In genomic region chr13:81644047-81644565, GRCm38 (mm10) we compare ENCODE assay signal across 25 mouse cellular contexts. TPM values are rescaled to one million over a fixed set of nuclear protein-coding genes. Genes with fewer than 3 reads are reported as not detected.
A peak's percentile ranks its signal among the peaks of the same experiment; 100 is the strongest.
DNase-seq lines count a peak whose midpoint lies in the region; ATAC-seq and TF ChIP-seq lines count a peak whose summit lies in the region.
"Had no signal": no experiment of that assay in that cellular context is flagged by ENCODE, and none has a peak within 500 bp of the region (broad histone marks: within the 10 kb centered on the region; RNA-seq: fewer than 3 reads in every experiment).

No protein-coding gene starts in this region.

- H3K36me3 ChIP-seq in embryonic facial prominence, embryonic 13.5 days, result no peaks in the 10 kb centered on the region
- no peaks in the 10 kb centered on the region for H3K36me3 ChIP-seq in embryonic facial prominence, embryonic 10.5 days (replicated peaks)
- no peaks in the 10 kb centered on the region for H3K36me3 ChIP-seq in liver, embryonic 15.5 days (replicated peaks)
- no peaks in the 10 kb centered on the region for H3K36me3 ChIP-seq in liver, embryonic 11.5 days (ENCODE audit: control insufficient read depth, insufficient read depth, low read length)
- H3K36me3 ChIP-seq in ES-Bruce4 (ENCODE audit: control insufficient read depth, insufficient read depth, low read length, poor library complexity, severe bottlenecking), result no peaks in the 10 kb centered on the region
- H3K36me3 ChIP-seq: forebrain, embryonic 10.5 days; heart, embryonic 10.5 days; intestine, embryonic 15.5 days had no signal

- H3K27ac ChIP-seq in embryonic facial prominence, embryonic 13.5 days, result no peak overlapping the region
- no peak overlapping the region for H3K27ac ChIP-seq in embryonic facial prominence, embryonic 10.5 days (replicated peaks)
- peak overlapping the region; percentile 94; the same call in 1 of the 2 replicates for H3K27ac ChIP-seq in liver, embryonic 15.5 days (replicated peaks)
- H3K27ac ChIP-seq in liver, embryonic 11.5 days (ENCODE audit: low read depth, low read length), result no peak overlapping the region
- peak overlapping the region; percentile 42; the same call in 1 of the 2 replicates for H3K27ac ChIP-seq in ES-Bruce4 (ENCODE audit: insufficient read depth, low read length)
- H3K27ac ChIP-seq: forebrain, embryonic 10.5 days; heart, embryonic 10.5 days; hindbrain, embryonic 14.5 days; intestine, embryonic 15.5 days had no signal

- H3K4me2 ChIP-seq in embryonic facial prominence, embryonic 13.5 days, result no peak overlapping the region
- H3K4me2 ChIP-seq in liver, embryonic 15.5 days, result no peak overlapping the region
- H3K4me2 ChIP-seq in liver, embryonic 11.5 days, result no peak overlapping the region
- H3K4me2 ChIP-seq: hindbrain, embryonic 14.5 days; intestine, embryonic 15.5 days had no signal

- DNase-seq in embryonic facial prominence, embryonic 10.5 days (ENCODE audit: low spot score), result no peak
- no peak for DNase-seq in liver, embryonic 11.5 days (ENCODE audit: low spot score)
- DNase-seq in ZHBTc4 (ENCODE audit: low read depth, low spot score), result peak; percentile 60
- DNase-seq in left cerebral cortex, adult 11 months (ENCODE audit: low spot score), result no peak
- DNase-seq: adrenal gland, adult 2 months; adrenal gland, postnatal 25 days; B cell, adult 2 months; cerebellum, adult 18-20 months; cerebellum, adult 9-11 months; gastrocnemius, postnatal 36 days; heart, adult 18-20 months; heart, postnatal 10 days; heart, postnatal 4 days had no signal

- peak; percentile 44 for TF ChIP-seq CTCF in ES-Bruce4 (IDR thresholded peaks at IDR 0.05; ENCODE audit: low read depth, low read length)

- no peaks in the 10 kb centered on the region for H3K9me3 ChIP-seq in embryonic facial prominence, embryonic 13.5 days
- no peaks in the 10 kb centered on the region for H3K9me3 ChIP-seq in embryonic facial prominence, embryonic 10.5 days
- H3K9me3 ChIP-seq in liver, embryonic 15.5 days (replicated peaks), result no peaks in the 10 kb centered on the region
- H3K9me3 ChIP-seq in liver, embryonic 11.5 days (ENCODE audit: control insufficient read depth, low read length), result no peaks in the 10 kb centered on the region
- H3K9me3 ChIP-seq in ES-Bruce4 (replicated peaks; ENCODE audit: control insufficient read depth, insufficient read depth, low read length, poor library complexity, severe bottlenecking), result no peaks in the 10 kb centered on the region
- H3K9me3 ChIP-seq: forebrain, embryonic 10.5 days; heart, embryonic 10.5 days; intestine, embryonic 15.5 days had no signal

- TF ChIP-seq POLR2A in ES-Bruce4 (IDR thresholded peaks at IDR 0.05; ENCODE audit: insufficient read depth, low read length), result peak; percentile 97

- no peak overlapping the region for H3K4me3 ChIP-seq in embryonic facial prominence, embryonic 13.5 days
- no peak overlapping the region for H3K4me3 ChIP-seq in embryonic facial prominence, embryonic 10.5 days
- no peak overlapping the region for H3K4me3 ChIP-seq in liver, embryonic 15.5 days (replicated peaks)
- no peak overlapping the region for H3K4me3 ChIP-seq in liver, embryonic 11.5 days (ENCODE audit: low read depth, low read length)
- peak overlapping the region; percentile 88 for H3K4me3 ChIP-seq in ES-Bruce4 (ENCODE audit: low read depth, low read length)
- H3K4me3 ChIP-seq: erythroblast, embryonic 14.5 days; forebrain, embryonic 10.5 days; heart, embryonic 10.5 days; intestine, embryonic 15.5 days had no signal

- 89% methylated on average over 11 of the region's 11 CpGs for WGBS in embryonic facial prominence, embryonic 13.5 days
- WGBS in embryonic facial prominence, embryonic 10.5 days, result 91% methylated on average over 11 of the region's 11 CpGs
- 87% methylated on average over 11 of the region's 11 CpGs for WGBS in liver, embryonic 15.5 days (ENCODE audit: insufficient replicate concordance)
- whole genome bisulfite sequencing in liver, embryonic 11.5 days, result 90% methylated on average over 11 of the region's 11 CpGs

- H3K9ac ChIP-seq in embryonic facial prominence, embryonic 13.5 days, result no peak overlapping the region
- H3K9ac ChIP-seq in liver, embryonic 15.5 days, result no peak overlapping the region
- no peak overlapping the region for H3K9ac ChIP-seq in liver, embryonic 11.5 days (ENCODE audit: low read depth, low read length)
- peak overlapping the region; percentile 67; the same call in 1 of the 2 replicates for H3K9ac ChIP-seq in ES-Bruce4 (ENCODE audit: low read depth, poor library complexity, severe bottlenecking)
- H3K9ac ChIP-seq: hindbrain, embryonic 14.5 days; intestine, embryonic 15.5 days had no signal

- H3K27me3 ChIP-seq in embryonic facial prominence, embryonic 13.5 days, result no peaks in the 10 kb centered on the region
- H3K27me3 ChIP-seq in embryonic facial prominence, embryonic 10.5 days (replicated peaks; ENCODE audit: low read depth, poor library complexity, severe bottlenecking), result no peaks in the 10 kb centered on the region
- H3K27me3 ChIP-seq in liver, embryonic 15.5 days, result no peaks in the 10 kb centered on the region
- H3K27me3 ChIP-seq in liver, embryonic 11.5 days (replicated peaks; ENCODE audit: control insufficient read depth, insufficient read depth, low read length), result no peaks in the 10 kb centered on the region
- H3K27me3 ChIP-seq in ES-Bruce4 (ENCODE audit: control insufficient read depth, insufficient read depth, low read length, poor library complexity, severe bottlenecking), result no peaks in the 10 kb centered on the region
- H3K27me3 ChIP-seq: intestine, embryonic 15.5 days had no signal

- TF ChIP-seq EP300 in ES-Bruce4 (IDR thresholded peaks at IDR 0.05; ENCODE audit: insufficient read depth, low read depth, low read length), result no peak

- H3K4me1 ChIP-seq in embryonic facial prominence, embryonic 13.5 days, result peaks cover 15% of the 10 kb centered on the region
- peaks cover 21% of the 10 kb centered on the region for H3K4me1 ChIP-seq in embryonic facial prominence, embryonic 10.5 days
- H3K4me1 ChIP-seq in liver, embryonic 15.5 days (replicated peaks), result peaks cover 65% of the 10 kb centered on the region
- H3K4me1 ChIP-seq in liver, embryonic 11.5 days (replicated peaks; ENCODE audit: control insufficient read depth, insufficient read depth, low read length), result peaks cover 11% of the 10 kb centered on the region
- H3K4me1 ChIP-seq in ES-Bruce4 (ENCODE audit: control insufficient read depth, insufficient read depth, low read length), result peaks cover 2% of the 10 kb centered on the region

- peak; percentile 28; the same call in 1 of the 2 replicates for ATAC-seq in embryonic facial prominence, embryonic 13.5 days (ENCODE audit: insufficient number of reproducible peaks, insufficient read depth, low FRiP score, low TSS enrichment, low read depth)
- ATAC-seq in liver, embryonic 15.5 days (ENCODE audit: insufficient read depth), result no peak
- ATAC-seq in liver, embryonic 11.5 days (replicated peaks; ENCODE audit: low FRiP score), result no peak
- ATAC-seq in megakaryocyte-erythroid progenitor cell, adult 5-6 weeks (replicated peaks; ENCODE audit: low FRiP score, low TSS enrichment, poor library complexity, severe bottlenecking), result no peak
- ATAC-seq: CD4-positive, CD25-positive, alpha-beta regulatory T cell, adult 4 months; forebrain, embryonic 14.5 days; intestine, embryonic 15.5 days had no signal

RNA-seq across cellular contexts. Expression of gene Adgrv1, which starts 11.2 kb away (rescaled TPM):
- 2.7 and 2.8 TPM in 2 replicates for polyA plus RNA-seq in embryonic facial prominence, embryonic 13.5 days (2015; fragmentation: Nextera tagmentation; extraction: Ambion mirVana)
- polyA plus RNA-seq in embryonic facial prominence, embryonic 10.5 days (2016; fragmentation: Nextera tagmentation; extraction: Ambion mirVana), result 10.9 and 16.9 TPM in 2 replicates
- 0.10 and 0.12 TPM in 2 replicates for polyA plus RNA-seq in liver, embryonic 15.5 days (2015; fragmentation: Nextera tagmentation; extraction: Ambion mirVana)
- 0.40 and 0.58 TPM in 2 replicates for polyA plus RNA-seq in liver, embryonic 11.5 days (2014; fragmentation: Nextera tagmentation; extraction: Ambion mirVana)
- 11.3 and 14.2 TPM in 2 replicates for polyA plus RNA-seq in ES-Bruce4 (2011; ENCODE audit: insufficient read depth, insufficient read length, low read depth, missing spikeins)
- not detected in 2 replicates for total RNA-seq in megakaryocyte-erythroid progenitor cell, adult 5-6 weeks (2014; fragmentation: Nextera tagmentation)
- total RNA-seq in megakaryocyte-erythroid progenitor cell, adult 5-6 weeks (2017), result not detected in 2 replicates
- total RNA-seq: common myeloid progenitor, adult 5-6 weeks; gastrocnemius, postnatal 36 days had no signal
- polyA plus RNA-seq: CD4-positive, CD25-positive, alpha-beta regulatory T cell, adult 4 months had no signal

RNA-seq across cellular contexts. Expression of gene Lysmd3, which starts 13.4 kb away (rescaled TPM):
- 27.1 and 29.5 TPM in 2 replicates for polyA plus RNA-seq in embryonic facial prominence, embryonic 13.5 days (2015; fragmentation: Nextera tagmentation; extraction: Ambion mirVana)
- polyA plus RNA-seq in embryonic facial prominence, embryonic 10.5 days (2016; fragmentation: Nextera tagmentation; extraction: Ambion mirVana), result 20.7 and 21.1 TPM in 2 replicates
- 16.0 and 18.6 TPM in 2 replicates for polyA plus RNA-seq in liver, embryonic 15.5 days (2015; fragmentation: Nextera tagmentation; extraction: Ambion mirVana)
- 22.4 and 29.3 TPM in 2 replicates for polyA plus RNA-seq in liver, embryonic 11.5 days (2014; fragmentation: Nextera tagmentation; extraction: Ambion mirVana)
- polyA plus RNA-seq in ES-Bruce4 (2011; ENCODE audit: insufficient read depth, insufficient read length, low read depth, missing spikeins), result 21.0 and 28.7 TPM in 2 replicates
- total RNA-seq in megakaryocyte-erythroid progenitor cell, adult 5-6 weeks (2014; fragmentation: Nextera tagmentation), result 13.7 and 21.5 TPM in 2 replicates
- total RNA-seq in megakaryocyte-erythroid progenitor cell, adult 5-6 weeks (2017), result 29.1 and 31.8 TPM in 2 replicates

Comparison
In these comparisons a context has a peak if more than half of its experiments do, and no peak if none do; other contexts are left out.
1. H3K27ac ChIP-seq: peak in liver, embryonic 15.5 days (single experiment) and ES-Bruce4 (single experiment); none in embryonic facial prominence, embryonic 13.5 days (single experiment), embryonic facial prominence, embryonic 10.5 days (single experiment) and liver, embryonic 11.5 days (single experiment).